Mouse (Mus musculus): ENCODE data around the gene Itgb6.

GRCm38 (mm10) chr2:60720906-60721305 lies 1.5 kb downstream of the Itgb6 start:
- peak; percentile 88 for TF ChIP-seq CTCF (conservative IDR thresholded peaks at IDR 0.05; ENCODE audit: low read length)
- TF ChIP-seq POU5F1 (IDR thresholded peaks at IDR 0.05; ENCODE audit: borderline replicate concordance, low read length): no peak
